Mouse (Mus musculus): ENCODE results near the gene Phactr2. TPM values are rescaled to one million over a fixed set of nuclear protein-coding genes. Genes with fewer than 3 reads are reported as not detected.

The Phactr2 gene
- polyA plus RNA-seq, 1 experiment from 2014 or later, result 5.3 TPM

- no peak overlapping the region for H3K4me2 ChIP-seq
- no peaks in the 10 kb centered on the region for H3K4me1 ChIP-seq (replicated peaks)
- no peak for ATAC-seq (ENCODE audit: low read depth)
- no peak for DNase-seq
- H3K36me3 ChIP-seq, result no peaks in the 10 kb centered on the region
- H3K27me3 ChIP-seq, result no peaks in the 10 kb centered on the region
- no peak overlapping the region for H3K27ac ChIP-seq
- H3K9ac ChIP-seq, result no peak overlapping the region
- WGBS (ENCODE audit: insufficient replicate concordance), result 59% methylated on average over 3 of the region's 3 CpGs
- no peak overlapping the region for H3K4me3 ChIP-seq (replicated peaks)
- no peaks in the 10 kb centered on the region for H3K9me3 ChIP-seq (replicated peaks)
These were observed 215.0 kb downstream of the Phactr2 start for GRCm38 (mm10) chr10:13259251-13259650.

- Histone ChIP-seq H3K27me3 (no peaks in the 10 kb centered on the region), H3K9ac (no peak overlapping the region), H3K4me1 (replicated peaks) (no peaks in the 10 kb centered on the region), H3K4me3 (replicated peaks) (no peak overlapping the region), H3K36me3 (0 out of 2 replicates have a peak, but pooled peaks cover 4% of the 10 kb centered on the region), H3K9me3 (replicated peaks) (no peaks in the 10 kb centered on the region), H3K27ac (no peak overlapping the region), H3K4me2 (no peak overlapping the region)
- no peak for DNase-seq
- no peak for ATAC-seq (ENCODE audit: low read depth)
- WGBS (ENCODE audit: insufficient replicate concordance), result 72% methylated on average over 7 of the region's 7 CpGs
These were observed 218.0 kb downstream of the Phactr2 start for GRCm38 (mm10) chr10:13256196-13256595.

GRCm38 (mm10) chr10:13250280-13250679 is 223.9 kb downstream of the Phactr2 start:
- Histone ChIP-seq H3K9me3 (replicated peaks) (no peaks in the 10 kb centered on the region), H3K4me3 (replicated peaks) (no peak overlapping the region), H3K4me1 (replicated peaks) (no peaks in the 10 kb centered on the region), H3K9ac (no peak overlapping the region), H3K36me3 (0 out of 2 replicates have a peak, but pooled peaks cover 4% of the 10 kb centered on the region), H3K27me3 (no peaks in the 10 kb centered on the region), H3K4me2 (no peak overlapping the region), H3K27ac (no peak overlapping the region)
- ATAC-seq (ENCODE audit: low read depth), result no peak
- WGBS (ENCODE audit: insufficient replicate concordance), result 42% methylated on average over 2 of the region's 2 CpGs
- DNase-seq, result no peak

GRCm38 (mm10) chr10:13249126-13249525 is 225.1 kb downstream of the Phactr2 start:
- 0 out of 2 replicates have a peak, but pooled peaks cover 4% of the 10 kb centered on the region for H3K36me3 ChIP-seq
- no peak overlapping the region for H3K4me3 ChIP-seq (replicated peaks)
- no peaks in the 10 kb centered on the region for H3K4me1 ChIP-seq (replicated peaks)
- H3K4me2 ChIP-seq, result no peak overlapping the region
- no peak overlapping the region for H3K9ac ChIP-seq
- WGBS (ENCODE audit: insufficient replicate concordance), result 74% methylated on average over 8 of the region's 8 CpGs
- DNase-seq (no peak), ATAC-seq (ENCODE audit: low read depth) (no peak)
- no peaks in the 10 kb centered on the region for H3K27me3 ChIP-seq
- H3K27ac ChIP-seq, result no peak overlapping the region
- H3K9me3 ChIP-seq (replicated peaks), result no peaks in the 10 kb centered on the region

GRCm38 (mm10) chr10:13245714-13246113 is 228.5 kb downstream of the Phactr2 start:
- 58% methylated on average over 5 of the region's 6 CpGs for WGBS (ENCODE audit: insufficient replicate concordance)
- H3K4me2 ChIP-seq, result no peak overlapping the region
- H3K27ac ChIP-seq, result no peak overlapping the region
- ATAC-seq (ENCODE audit: low read depth) (no peak), DNase-seq (no peak)
- no peaks in the 10 kb centered on the region for H3K36me3 ChIP-seq
- no peaks in the 10 kb centered on the region for H3K4me1 ChIP-seq (replicated peaks)
- H3K9me3 ChIP-seq (replicated peaks), result no peaks in the 10 kb centered on the region
- H3K9ac ChIP-seq, result no peak overlapping the region
- H3K4me3 ChIP-seq (replicated peaks), result no peak overlapping the region
- no peaks in the 10 kb centered on the region for H3K27me3 ChIP-seq

GRCm38 (mm10) chr10:13244192-13244591 is 230.0 kb downstream of the Phactr2 start:
- no peaks in the 10 kb centered on the region for H3K9me3 ChIP-seq (replicated peaks)
- H3K4me3 ChIP-seq (replicated peaks), result no peak overlapping the region
- no peaks in the 10 kb centered on the region for H3K36me3 ChIP-seq
- no peak overlapping the region for H3K27ac ChIP-seq
- no peak overlapping the region for H3K9ac ChIP-seq
- H3K27me3 ChIP-seq, result no peaks in the 10 kb centered on the region
- no peak overlapping the region for H3K4me2 ChIP-seq
- no peak for DNase-seq
- 56% methylated on average over 3 of the region's 3 CpGs for WGBS (ENCODE audit: insufficient replicate concordance)
- no peak; the same call in 1 of the 2 replicates for ATAC-seq (ENCODE audit: low read depth)
- H3K4me1 ChIP-seq (replicated peaks), result no peaks in the 10 kb centered on the region

- 21% methylated on average over 4 of the region's 4 CpGs for WGBS (ENCODE audit: insufficient replicate concordance)
- Histone ChIP-seq H3K27ac (no peak overlapping the region), H3K9me3 (replicated peaks) (no peaks in the 10 kb centered on the region), H3K4me1 (replicated peaks) (no peaks in the 10 kb centered on the region), H3K27me3 (no peaks in the 10 kb centered on the region), H3K9ac (no peak overlapping the region), H3K4me2 (no peak overlapping the region), H3K4me3 (replicated peaks) (no peak overlapping the region), H3K36me3 (no peaks in the 10 kb centered on the region)
- DNase-seq (no peak), ATAC-seq (ENCODE audit: low read depth) (no peak)
These were observed 233.8 kb downstream of the Phactr2 start for GRCm38 (mm10) chr10:13240431-13240830.

- H3K9me3 ChIP-seq (replicated peaks), result no peaks in the 10 kb centered on the region
- 71% methylated on average over 4 of the region's 4 CpGs for WGBS (ENCODE audit: insufficient replicate concordance)
- H3K4me1 ChIP-seq (replicated peaks), result peaks cover 3% of the 10 kb centered on the region
- no peak overlapping the region for H3K4me2 ChIP-seq
- no peak for ATAC-seq (ENCODE audit: low read depth)
- H3K27ac ChIP-seq, result no peak overlapping the region
- no peak overlapping the region for H3K9ac ChIP-seq
- H3K4me3 ChIP-seq (replicated peaks), result no peak overlapping the region
- DNase-seq, result no peak
- no peaks in the 10 kb centered on the region for H3K27me3 ChIP-seq
- H3K36me3 ChIP-seq, result no peaks in the 10 kb centered on the region
These were observed 236.0 kb downstream of the Phactr2 start for GRCm38 (mm10) chr10:13238188-13238587.

- no peak overlapping the region for H3K27ac ChIP-seq
- 68% methylated on average over 5 of the region's 5 CpGs for WGBS (ENCODE audit: insufficient replicate concordance)
- no peaks in the 10 kb centered on the region for H3K36me3 ChIP-seq
These were observed 237.3 kb downstream of the Phactr2 start for GRCm38 (mm10) chr10:13236866-13237265.

GRCm38 (mm10) chr10:13234503-13234902 is 239.7 kb downstream of the Phactr2 start:
- H3K4me1 ChIP-seq (replicated peaks), result peaks cover 7% of the 10 kb centered on the region
- no peaks in the 10 kb centered on the region for H3K9me3 ChIP-seq (replicated peaks)
- no peak for ATAC-seq (ENCODE audit: low read depth)
- no peak overlapping the region for H3K4me2 ChIP-seq
- WGBS (ENCODE audit: insufficient replicate concordance), result 74% methylated on average over 3 of the region's 3 CpGs
- H3K27ac ChIP-seq, result no peak overlapping the region
- H3K36me3 ChIP-seq, result no peaks in the 10 kb centered on the region
- no peak overlapping the region for H3K4me3 ChIP-seq (replicated peaks)
- no peak for DNase-seq
- no peak overlapping the region for H3K9ac ChIP-seq
- H3K27me3 ChIP-seq, result no peaks in the 10 kb centered on the region

More at GRCm38 (mm10) chr10:13236866-13237265, 237.3 kb downstream of the Phactr2 start:
- no peaks in the 10 kb centered on the region for H3K9me3 ChIP-seq (replicated peaks)
- H3K4me2 ChIP-seq, result no peak overlapping the region
- no peak overlapping the region for H3K4me3 ChIP-seq (replicated peaks)
- H3K4me1 ChIP-seq (replicated peaks), result peaks cover 7% of the 10 kb centered on the region
- no peak for ATAC-seq (ENCODE audit: low read depth)
- no peak overlapping the region for H3K9ac ChIP-seq
- no peaks in the 10 kb centered on the region for H3K27me3 ChIP-seq
- DNase-seq, result no peak

- Histone ChIP-seq H3K4me1 (replicated peaks) (peaks cover 7% of the 10 kb centered on the region), H3K4me3 (replicated peaks) (no peak overlapping the region), H3K9ac (no peak overlapping the region), H3K9me3 (replicated peaks) (no peaks in the 10 kb centered on the region), H3K36me3 (no peaks in the 10 kb centered on the region), H3K4me2 (no peak overlapping the region), H3K27ac (no peak overlapping the region), H3K27me3 (no peaks in the 10 kb centered on the region)
- DNase-seq (no peak), ATAC-seq (ENCODE audit: low read depth) (no peak)
- 64% methylated on average over 10 of the region's 10 CpGs for WGBS (ENCODE audit: insufficient replicate concordance)
These were observed 240.3 kb downstream of the Phactr2 start for GRCm38 (mm10) chr10:13233941-13234340.

GRCm38 (mm10) chr10:13233143-13233622 is 241.0 kb downstream of the Phactr2 start:
- WGBS (ENCODE audit: insufficient replicate concordance), result 71% methylated on average over 2 of the region's 2 CpGs
- ATAC-seq (ENCODE audit: low read depth), result no peak

More at GRCm38 (mm10) chr10:13233143-13233622, 241.0 kb downstream of the Phactr2 start:
- H3K36me3 ChIP-seq, result no peaks in the 10 kb centered on the region
- no peak overlapping the region for H3K4me3 ChIP-seq (replicated peaks)
- DNase-seq, result no peak
- H3K9ac ChIP-seq, result no peak overlapping the region
- peaks cover 7% of the 10 kb centered on the region for H3K4me1 ChIP-seq (replicated peaks)
- no peak overlapping the region for H3K27ac ChIP-seq
- no peak overlapping the region for H3K4me2 ChIP-seq
- no peaks in the 10 kb centered on the region for H3K27me3 ChIP-seq
- H3K9me3 ChIP-seq (replicated peaks), result no peaks in the 10 kb centered on the region

Measured in liver, embryonic 13.5 days (tissue).